Mouse (Mus musculus): ENCODE results near the gene Fbf1. TPM values are rescaled to one million over a fixed set of nuclear protein-coding genes. Genes with fewer than 3 reads are reported as not detected.
"Not testable (repeated sequence)": the region's sequence is repeated elsewhere in the genome, so short reads cannot be mapped to it uniquely, and the experiment has no call there.

The Fbf1 gene
- total RNA-seq, 2 experiments from 2014 or later, result 8.9 to 11.0 TPM

- DNase-seq (ENCODE audit: low spot score), result no peak
These were observed 58.4 kb downstream of the Fbf1 start for GRCm38 (mm10) chr11:116109441-116110081.

- peak; percentile 81 for DNase-seq (ENCODE audit: low spot score)
These were observed 59.4 kb downstream of the Fbf1 start for GRCm38 (mm10) chr11:116108464-116109137.

DNA sequence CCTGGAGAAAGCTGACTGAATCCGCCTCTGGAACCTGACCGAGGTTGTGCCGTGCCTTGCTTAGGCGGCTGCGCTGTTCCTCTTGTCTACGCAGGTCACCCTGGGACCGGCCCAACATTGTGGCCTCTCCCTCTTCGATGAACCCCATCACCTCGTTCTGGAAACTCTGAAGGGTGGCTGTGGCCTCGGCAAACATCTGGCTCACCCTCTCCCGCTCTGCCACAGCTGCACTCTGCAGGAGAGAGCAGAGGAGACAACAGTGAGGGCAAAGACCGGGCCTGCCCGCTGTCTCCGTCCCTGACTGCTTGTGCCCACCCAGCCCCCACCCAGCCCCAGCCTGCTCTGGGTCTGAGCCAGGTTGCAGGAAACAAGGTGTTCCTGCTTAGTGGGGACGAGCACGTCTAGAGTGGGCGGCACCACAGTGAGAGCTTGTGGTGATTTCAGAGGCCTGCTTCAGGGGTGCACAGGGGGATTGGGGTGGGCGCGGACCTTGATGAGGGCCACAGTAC, 60.1 kb downstream of the Fbf1 start:
- no peak for DNase-seq (ENCODE audit: low spot score)

DNA sequence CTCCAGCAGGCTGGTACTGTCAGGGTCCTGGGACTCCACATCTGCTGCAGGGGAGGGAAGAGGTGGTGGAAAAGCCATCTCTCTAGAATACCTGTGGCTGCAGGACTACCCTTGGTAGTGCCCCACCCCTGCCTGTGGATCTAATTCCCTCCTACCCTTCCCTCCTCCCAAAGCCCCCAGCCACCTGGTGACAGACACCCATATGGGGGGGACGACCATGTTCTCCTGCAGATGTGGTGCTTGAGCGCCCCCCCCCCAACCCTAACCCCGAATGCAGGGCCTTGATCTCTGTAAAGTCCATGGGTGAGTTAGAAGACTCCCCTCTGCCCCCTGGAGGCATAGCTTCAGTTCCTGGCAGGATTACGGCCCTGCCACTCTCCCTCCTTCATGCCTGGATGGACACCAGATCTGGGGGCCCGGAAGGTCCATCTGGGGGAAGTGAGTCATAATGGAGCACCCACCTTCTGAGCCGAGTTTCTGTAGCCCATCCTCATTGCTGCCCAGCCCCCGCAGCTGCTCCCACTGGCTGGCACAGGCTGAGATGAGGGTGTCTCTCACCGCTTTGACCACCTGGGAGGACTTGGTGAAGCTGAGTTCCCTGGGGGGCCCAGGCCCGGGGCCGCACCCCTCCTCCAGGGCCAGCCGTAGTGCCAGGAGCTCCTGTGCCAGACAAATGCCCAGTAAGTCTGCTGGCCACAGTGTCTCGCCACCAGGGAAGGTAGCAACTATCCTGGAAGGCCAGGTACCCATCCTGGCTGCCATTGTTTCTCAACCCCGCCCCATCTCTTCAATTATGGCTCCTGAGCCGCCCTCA, 60.8 kb downstream of the Fbf1 start:
- no peak for DNase-seq (ENCODE audit: low spot score)

- no peak for DNase-seq (ENCODE audit: low spot score)
These were observed 61.6 kb downstream of the Fbf1 start for GRCm38 (mm10) chr11:116106154-116106962.

GRCm38 (mm10) chr11:116105065-116105464, 62.9 kb downstream of the Fbf1 start:
- DNase-seq (ENCODE audit: low spot score), result no peak

GRCm38 (mm10) chr11:116104006-116104646, 63.8 kb downstream of the Fbf1 start:
- DNase-seq (ENCODE audit: low spot score), result peak; percentile 75

GRCm38 (mm10) chr11:116103572-116103971, 64.4 kb downstream of the Fbf1 start:
- DNase-seq (ENCODE audit: low spot score), result no peak

- DNase-seq (ENCODE audit: low spot score), result no peak
These were observed 65.5 kb downstream of the Fbf1 start for GRCm38 (mm10) chr11:116102472-116102871.

- DNase-seq (ENCODE audit: low spot score), result peak; percentile 55
These were observed 66.0 kb downstream of the Fbf1 start for GRCm38 (mm10) chr11:116101931-116102381.

- no peak for DNase-seq (ENCODE audit: low spot score)
These were observed 67.1 kb downstream of the Fbf1 start for GRCm38 (mm10) chr11:116100839-116101238.

GRCm38 (mm10) chr11:116100385-116100784, 67.6 kb downstream of the Fbf1 start:
- DNase-seq (ENCODE audit: low spot score), result peak; percentile 91

GRCm38 (mm10) chr11:116099462-116099861, 68.5 kb downstream of the Fbf1 start:
- DNase-seq (ENCODE audit: low spot score), result no peak

GRCm38 (mm10) chr11:116098711-116099460, 69.1 kb downstream of the Fbf1 start:
- DNase-seq (ENCODE audit: low spot score), result no peak

DNA sequence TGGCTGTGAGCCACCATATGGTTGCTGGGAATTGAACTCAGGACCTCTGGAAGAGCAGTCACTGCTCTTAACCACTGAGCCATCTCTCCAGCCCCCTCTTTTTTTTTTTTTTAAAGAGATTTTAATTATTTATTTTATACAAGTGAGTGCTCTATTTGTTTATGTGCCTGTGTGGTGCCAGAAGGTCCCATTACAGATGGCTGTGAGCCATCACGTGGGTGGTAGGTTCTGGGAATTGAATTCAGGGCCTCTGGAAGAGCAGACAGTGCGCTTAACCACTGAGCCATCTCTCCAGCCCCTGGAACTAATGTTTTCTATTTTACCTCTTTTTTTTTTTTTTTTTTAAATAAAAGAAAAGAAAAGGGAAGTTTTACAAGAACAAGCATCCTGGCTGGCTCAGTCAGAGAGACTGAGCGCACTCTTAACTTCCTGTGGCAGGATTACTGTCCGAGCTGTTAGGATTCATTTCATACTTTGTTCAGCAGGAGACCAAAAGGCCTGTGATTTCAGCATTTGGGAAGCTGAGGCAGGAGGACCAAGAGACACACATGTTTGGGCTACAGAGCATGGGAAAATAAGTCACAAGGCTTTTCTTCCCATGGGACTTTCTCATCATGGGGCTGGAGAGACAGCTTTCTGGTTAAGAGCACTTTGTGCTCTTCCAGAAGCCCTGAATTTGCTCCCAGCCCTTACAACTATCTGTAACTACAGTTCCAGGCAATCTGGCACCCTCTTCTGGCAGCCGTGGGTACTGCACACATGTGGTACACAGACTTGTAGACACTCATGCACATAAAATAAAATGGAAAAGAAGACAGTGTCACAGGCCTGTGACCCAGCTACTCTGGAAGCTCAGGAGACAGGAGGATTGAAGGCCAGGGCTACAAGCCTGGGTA, 71.5 kb downstream of the Fbf1 start:
- no peak for DNase-seq (ENCODE audit: low spot score)

- peak; percentile 54 for DNase-seq (ENCODE audit: low spot score)
These were observed 72.4 kb downstream of the Fbf1 start for GRCm38 (mm10) chr11:116095573-116095972.

GRCm38 (mm10) chr11:116093771-116094565, 74.0 kb downstream of the Fbf1 start:
- no peak for DNase-seq (ENCODE audit: low spot score)

GRCm38 (mm10) chr11:116092959-116093358, 75.0 kb downstream of the Fbf1 start:
- DNase-seq (ENCODE audit: low spot score), result not testable (repeated sequence)
